Mouse (Mus musculus) E14TG2a.4 (cell line): Measurements from ENCODE around the gene Gm49388.
A peak's percentile ranks its signal among the peaks of the same experiment; 100 is the strongest.

ENCODE experiments used
- H3K27me3 ChIP-seq: 2 replicates; pipeline ENCODE4 v1.6.1; 2014; ENCODE audit warnings: low read length, control low read depth; ENCODE audit not compliant: insufficient read depth
- H3K36me3 ChIP-seq: 2 replicates; pipeline ENCODE4 v1.6.1; 2014; ENCODE audit warnings: low read length, control low read depth; ENCODE audit not compliant: insufficient read depth
- H3K4me1 ChIP-seq: replicated peaks from 2 replicates; pipeline ENCODE4 v1.6.1; 2014; ENCODE audit warnings: low read depth, low read length, control low read depth
- H3K4me3 ChIP-seq: replicated peaks from 2 replicates; pipeline ENCODE4 v1.5.1; 2014; ENCODE audit warnings: mild to moderate bottlenecking, low read length
- H3K9me3 ChIP-seq: 2 replicates; pipeline ENCODE4 v1.6.1; 2014; ENCODE audit warnings: low read length, control low read depth
- CTCF ChIP-seq: conservative IDR thresholded peaks from 2 replicates; pipeline ENCODE4 v1.5.1; 2014; ENCODE audit warnings: low read length
- NANOG ChIP-seq: IDR thresholded peaks from 2 replicates; pipeline ENCODE4 v1.6.1; 2014; ENCODE audit warnings: borderline replicate concordance, low read length, mixed read lengths
- POU5F1 ChIP-seq: IDR thresholded peaks from 2 replicates; pipeline ENCODE4 v1.6.1; 2014; ENCODE audit warnings: low read length, borderline replicate concordance

Gm49388 gene

GRCm38 (mm10) chr7:127763642-127764041 lies 21.8 kb upstream of the Gm49388 start:
- Histone ChIP-seq H3K4me3 (no peak overlapping the region), H3K36me3 (peaks cover 94% of the 10 kb centered on the region), H3K27me3 (no peaks in the 10 kb centered on the region), H3K4me1 (peaks cover 61% of the 10 kb centered on the region), H3K9me3 (no peaks in the 10 kb centered on the region)
- TF ChIP-seq NANOG (no peak), POU5F1 (no peak), CTCF (no peak)

- Histone ChIP-seq H3K36me3 (peaks cover 73% of the 10 kb centered on the region), H3K4me1 (peaks cover 53% of the 10 kb centered on the region), H3K4me3 (no peak overlapping the region), H3K9me3 (no peaks in the 10 kb centered on the region), H3K27me3 (no peaks in the 10 kb centered on the region)
- TF ChIP-seq NANOG (no peak), CTCF (no peak), POU5F1 (no peak)
These were observed 19.7 kb upstream of the Gm49388 start for GRCm38 (mm10) chr7:127765756-127766155.

GRCm38 (mm10) chr7:127766851-127767609 lies 18.4 kb upstream of the Gm49388 start:
- peak overlapping the region; percentile 65 for H3K4me3 ChIP-seq
- H3K36me3 ChIP-seq: peaks cover 60% of the 10 kb centered on the region
- peaks cover 60% of the 10 kb centered on the region for H3K4me1 ChIP-seq
- no peaks in the 10 kb centered on the region for H3K27me3 ChIP-seq
- TF ChIP-seq NANOG: no peak
- no peak for TF ChIP-seq POU5F1
- no peak for TF ChIP-seq CTCF
- H3K9me3 ChIP-seq: no peaks in the 10 kb centered on the region

GRCm38 (mm10) chr7:127767671-127768345 lies 17.6 kb upstream of the Gm49388 start:
- Histone ChIP-seq H3K4me3 (peak overlapping the region; percentile 65), H3K27me3 (no peaks in the 10 kb centered on the region), H3K9me3 (no peaks in the 10 kb centered on the region), H3K36me3 (peaks cover 53% of the 10 kb centered on the region), H3K4me1 (peaks cover 68% of the 10 kb centered on the region)
- no peak for TF ChIP-seq POU5F1
- no peak for TF ChIP-seq NANOG
- no peak for TF ChIP-seq CTCF

GRCm38 (mm10) chr7:127768346-127768996 lies 16.9 kb upstream of the Gm49388 start:
- Histone ChIP-seq H3K27me3 (no peaks in the 10 kb centered on the region), H3K4me3 (peak overlapping the region; percentile 65), H3K36me3 (peaks cover 50% of the 10 kb centered on the region), H3K4me1 (peaks cover 74% of the 10 kb centered on the region), H3K9me3 (no peaks in the 10 kb centered on the region)
- TF ChIP-seq NANOG (no peak), CTCF (0 out of 2 replicates have a peak, but pooled peaks have one; percentile 18)

GRCm38 (mm10) chr7:127768997-127769593 lies 16.3 kb upstream of the Gm49388 start:
- no peaks in the 10 kb centered on the region for H3K9me3 ChIP-seq
- peak overlapping the region; percentile 87 for H3K4me3 ChIP-seq
- TF ChIP-seq NANOG (no peak), CTCF (no peak), POU5F1 (no peak)
- peaks cover 80% of the 10 kb centered on the region for H3K4me1 ChIP-seq
- no peaks in the 10 kb centered on the region for H3K27me3 ChIP-seq
- peaks cover 50% of the 10 kb centered on the region for H3K36me3 ChIP-seq

- no peaks in the 10 kb centered on the region for H3K27me3 ChIP-seq
- TF ChIP-seq NANOG: no peak
- TF ChIP-seq CTCF: no peak
- TF ChIP-seq POU5F1: no peak
- no peaks in the 10 kb centered on the region for H3K9me3 ChIP-seq
- H3K4me3 ChIP-seq: peak within 1 kb of the TSS; percentile 87
- peaks cover 50% of the 10 kb centered on the region for H3K36me3 ChIP-seq
- peaks cover 85% of the 10 kb centered on the region for H3K4me1 ChIP-seq
These were observed 15.8 kb upstream of the Gm49388 start, which contains the start of gene Orai3 for GRCm38 (mm10) chr7:127769651-127770038. Gene Orai3, plus strand, starts transcription at chr7:127769815.
